Mouse (Mus musculus): ENCODE results near the gene Pmm1.

- TF ChIP-seq CTCF (IDR thresholded peaks at IDR 0.05; ENCODE audit: insufficient read depth, low read depth, low read length), result no peak
- TF ChIP-seq POLR2A (IDR thresholded peaks at IDR 0.05; ENCODE audit: insufficient read depth, low read depth, low read length), result no peak
These were observed 19.6 kb upstream of the Pmm1 start, which contains the start of gene 1700029P11Rik for GRCm38 (mm10) chr15:81980321-81980720.

Data from olfactory bulb, adult 2 months (tissue).